Mouse (Mus musculus) NIH3T3 (cell line): ENCODE results near the gene Amt.
A peak's percentile ranks its signal among the peaks of the same experiment; 100 is the strongest.
"Not testable (repeated sequence)": the region's sequence is repeated elsewhere in the genome, so short reads cannot be mapped to it uniquely, and the experiment has no call there.

Experiments
- DNase-seq: peaks from one replicate; pipeline ENCODE4 v3.0.0-alpha.2; 2012; ENCODE audit warnings: low read depth

The Amt gene

DNA sequence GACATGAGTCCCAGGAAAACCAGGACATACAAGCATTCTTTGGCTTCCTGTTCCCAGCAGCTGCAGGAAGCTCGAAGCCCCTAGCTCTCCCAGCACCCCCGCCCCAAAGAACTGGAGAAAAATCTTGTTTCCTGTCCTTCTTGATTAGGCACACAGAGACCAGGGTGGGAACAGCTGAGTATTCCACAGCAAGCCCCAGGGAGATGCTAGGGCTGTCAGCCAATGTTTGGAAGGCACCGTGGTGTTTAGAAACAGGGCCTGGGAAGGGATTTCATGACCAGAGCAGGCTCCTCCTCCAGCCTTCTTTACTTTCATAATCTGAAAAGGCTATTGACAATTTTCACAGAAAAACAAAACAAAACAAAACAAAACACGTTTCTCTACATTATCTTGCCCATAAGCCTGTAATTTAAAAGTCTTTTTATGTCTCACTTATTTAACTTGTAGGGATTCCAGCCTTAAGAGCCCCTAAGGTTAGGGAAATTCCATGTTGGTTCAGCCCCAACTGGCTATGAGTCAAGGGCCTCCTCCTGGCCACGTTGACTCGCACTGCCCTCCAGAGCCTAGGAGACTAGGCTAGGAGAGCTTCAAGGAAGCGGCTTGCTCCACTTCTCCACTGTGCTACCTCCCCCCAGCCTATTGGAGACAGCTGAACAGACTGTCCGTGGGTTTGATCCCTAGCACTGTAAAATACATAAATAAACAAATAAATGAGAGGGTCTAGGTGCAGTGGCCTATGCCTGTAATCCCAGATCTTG lies 16.4 kb upstream of the Amt start:
- peak; percentile 90 for DNase-seq

DNA sequence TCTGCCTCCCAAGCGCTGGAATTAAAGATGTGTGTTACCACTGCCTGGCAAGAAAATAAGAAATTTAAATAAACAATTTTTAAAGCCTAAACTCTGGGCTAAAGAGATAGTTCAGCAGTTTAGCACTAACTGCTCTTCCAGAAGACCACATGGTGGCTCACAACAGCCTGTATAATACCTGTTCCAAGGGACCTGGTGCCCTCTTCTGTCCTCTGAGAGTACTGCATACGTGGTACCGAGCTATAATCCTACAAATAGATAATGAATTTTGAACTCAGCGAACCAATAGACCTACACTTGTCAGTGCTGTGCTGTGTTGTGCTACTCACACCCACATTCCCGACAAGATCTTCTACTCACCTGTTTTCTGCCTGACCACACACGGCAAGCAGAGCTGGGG lies 12.2 kb upstream of the Amt start:
- DNase-seq, result peak; percentile 89

- not testable (repeated sequence) for DNase-seq
Measured at GRCm38 (mm10) chr9:108287526-108288238, 9.0 kb upstream of the Amt start.

GRCm38 (mm10) chr9:108289347-108289746 lies 7.3 kb upstream of the Amt start:
- DNase-seq, result no peak

DNA sequence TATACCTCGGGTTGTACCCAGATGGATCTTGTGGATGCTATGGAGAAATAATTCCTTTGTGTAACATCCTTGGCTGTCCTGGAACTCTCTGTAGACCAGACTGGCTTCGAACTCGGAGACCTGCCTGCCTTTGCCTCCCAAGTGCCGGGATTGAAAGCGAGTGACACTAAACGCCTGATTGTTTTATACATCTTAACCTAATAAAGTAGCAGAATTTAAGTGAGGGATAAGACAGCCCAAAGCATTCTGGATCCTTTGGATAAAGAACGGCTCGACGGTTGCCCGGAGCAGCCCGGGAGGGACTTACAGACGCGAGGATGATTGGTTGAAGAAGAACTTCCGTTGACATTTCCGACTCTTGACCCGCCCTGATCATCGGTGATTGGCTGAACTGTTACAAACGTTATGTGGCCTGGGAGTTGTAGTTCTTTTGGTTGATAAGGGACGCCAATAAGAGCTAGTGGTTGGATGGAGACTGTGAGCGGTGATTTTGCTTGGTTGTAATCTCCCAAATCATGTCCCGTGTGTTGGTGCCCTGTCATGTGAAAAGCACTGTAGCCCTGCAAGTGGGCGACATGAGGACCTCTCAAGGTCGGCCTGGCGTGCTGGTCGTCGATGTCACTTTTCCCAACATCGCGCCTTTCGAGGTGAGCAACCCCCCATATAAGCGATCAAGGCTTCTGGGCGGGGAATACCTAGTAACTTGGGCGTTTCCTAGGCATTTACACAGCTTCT lies 6.5 kb upstream of the Amt start, which contains the start of gene Nicn1:
Gene Nicn1 (plus strand): TSS at position 414 of the 735 bp plus-strand sequence.
- peak; percentile 94 for DNase-seq

GRCm38 (mm10) chr9:108290773-108291172 lies 5.9 kb upstream of the Amt start:
- DNase-seq, result no peak

DNA sequence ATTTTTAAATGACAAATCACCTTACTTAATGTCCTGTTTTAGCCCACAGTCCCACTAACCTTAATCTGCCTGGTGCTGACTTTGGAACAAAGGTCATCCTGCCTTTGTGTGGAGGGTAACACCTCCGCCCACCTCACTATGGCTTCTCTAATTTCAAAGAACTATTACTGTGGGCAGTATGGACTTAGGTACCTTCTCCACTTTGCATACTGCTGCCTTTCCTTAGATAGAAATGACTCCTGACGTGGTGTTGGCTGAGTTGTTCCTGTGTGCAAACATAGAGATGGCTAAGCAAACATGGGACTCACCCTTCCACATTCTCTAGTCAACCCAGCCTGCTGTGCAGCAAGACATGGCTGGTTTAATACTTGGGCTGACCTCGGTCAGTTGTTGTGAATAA lies 5.2 kb downstream of the Amt start:
- no peak for DNase-seq

DNA sequence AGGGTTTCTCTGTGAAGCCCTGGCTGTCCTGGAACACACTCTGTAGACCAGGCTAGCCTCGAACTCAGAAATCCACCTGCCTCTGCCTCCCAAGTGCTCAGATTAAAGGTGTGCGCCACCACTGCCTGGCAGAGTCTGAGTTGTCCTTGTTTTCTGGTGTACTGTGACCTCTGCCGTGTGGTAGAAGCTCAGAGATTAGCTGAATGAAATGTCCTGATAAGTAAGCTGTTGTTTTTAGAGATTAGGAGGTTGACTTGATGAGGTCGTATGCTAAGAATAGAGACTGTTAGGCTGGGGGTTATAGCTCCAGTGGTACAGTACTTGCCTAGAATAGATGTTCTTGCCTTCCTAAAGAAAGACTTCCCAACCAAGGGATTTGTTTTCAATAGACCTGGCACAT lies 8.1 kb downstream of the Amt start:
- no peak for DNase-seq

DNA sequence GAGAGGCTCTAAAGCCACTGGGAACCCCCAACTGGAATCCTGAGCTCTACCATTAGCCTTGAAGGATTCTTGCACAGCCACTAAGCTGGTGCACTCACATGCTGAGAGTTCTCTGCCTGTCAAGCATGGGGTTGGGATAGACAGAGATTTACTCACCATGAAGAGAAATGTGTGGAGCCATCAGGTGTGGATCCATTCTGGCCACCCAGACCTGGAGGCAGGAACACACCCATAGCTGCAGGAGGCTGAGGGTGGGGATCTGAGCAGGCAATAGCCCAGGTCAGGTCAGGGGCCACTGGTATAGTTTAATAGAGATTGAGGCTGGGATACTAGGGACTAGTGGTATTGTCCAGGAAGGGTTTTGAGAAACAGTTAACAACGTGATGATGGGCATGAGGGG lies 8.5 kb downstream of the Amt start:
- DNase-seq, result peak; percentile 16

GRCm38 (mm10) chr9:108305629-108306520 lies 9.2 kb downstream of the Amt start, which contains the start of the genes Rhoa and Tcta:
Rhoa (plus strand) TSS chr9:108306129.
Tcta (minus strand) TSS chr9:108306160.
- DNase-seq, result peak; percentile 98

- peak; percentile 79 for DNase-seq
Measured at GRCm38 (mm10) chr9:108306571-108306980, 9.9 kb downstream of the Amt start.

GRCm38 (mm10) chr9:108307021-108307807 lies 10.6 kb downstream of the Amt start:
- DNase-seq, result peak; percentile 11

GRCm38 (mm10) chr9:108308141-108308540 lies 11.5 kb downstream of the Amt start:
- DNase-seq, result no peak

GRCm38 (mm10) chr9:108317572-108317971 lies 20.9 kb downstream of the Amt start:
- peak; percentile 20 for DNase-seq

DNA sequence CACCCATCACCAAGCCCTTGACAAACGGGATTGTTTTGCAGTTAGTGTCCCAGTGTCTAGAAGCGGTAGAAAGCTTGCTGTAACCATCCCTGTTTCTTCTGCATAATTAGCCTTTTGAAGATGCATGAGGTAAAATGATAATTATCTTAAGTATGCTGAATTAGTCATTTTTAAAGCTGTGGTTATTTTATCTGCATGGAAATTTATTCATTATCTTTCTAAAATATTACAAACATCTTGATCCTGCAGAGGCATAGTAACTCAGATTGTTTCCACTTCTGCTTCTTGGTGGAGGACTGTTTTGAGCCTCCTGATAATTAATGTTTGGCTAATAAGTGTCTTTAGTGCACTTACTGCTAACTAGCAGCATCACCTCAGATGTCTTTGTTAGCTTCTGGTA lies 21.8 kb downstream of the Amt start:
- no peak for DNase-seq

GRCm38 (mm10) chr9:108322054-108322453 lies 25.4 kb downstream of the Amt start:
- DNase-seq, result not testable (repeated sequence)

GRCm38 (mm10) chr9:108324784-108325183 lies 28.1 kb downstream of the Amt start:
- no peak for DNase-seq

DNA sequence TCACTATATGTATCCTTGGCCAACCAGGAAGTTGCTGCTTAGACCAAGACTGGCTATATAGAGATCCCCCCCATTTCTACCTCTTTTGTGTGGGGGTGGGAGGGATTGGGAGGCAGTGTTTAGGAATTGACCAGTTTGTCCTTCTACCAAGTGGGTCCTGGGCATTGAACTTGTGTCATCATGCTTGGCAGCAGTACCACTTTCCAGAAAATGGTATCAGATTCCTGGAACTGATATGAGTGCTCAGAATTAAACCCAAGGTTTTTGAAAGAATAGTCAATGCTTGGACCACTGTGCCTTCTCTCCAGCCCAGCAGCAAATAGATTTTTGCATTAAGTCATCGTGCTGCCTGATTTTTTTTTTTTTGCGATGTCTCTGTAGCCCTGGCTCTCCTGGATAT lies 29.2 kb downstream of the Amt start:
- no peak for DNase-seq

DNA sequence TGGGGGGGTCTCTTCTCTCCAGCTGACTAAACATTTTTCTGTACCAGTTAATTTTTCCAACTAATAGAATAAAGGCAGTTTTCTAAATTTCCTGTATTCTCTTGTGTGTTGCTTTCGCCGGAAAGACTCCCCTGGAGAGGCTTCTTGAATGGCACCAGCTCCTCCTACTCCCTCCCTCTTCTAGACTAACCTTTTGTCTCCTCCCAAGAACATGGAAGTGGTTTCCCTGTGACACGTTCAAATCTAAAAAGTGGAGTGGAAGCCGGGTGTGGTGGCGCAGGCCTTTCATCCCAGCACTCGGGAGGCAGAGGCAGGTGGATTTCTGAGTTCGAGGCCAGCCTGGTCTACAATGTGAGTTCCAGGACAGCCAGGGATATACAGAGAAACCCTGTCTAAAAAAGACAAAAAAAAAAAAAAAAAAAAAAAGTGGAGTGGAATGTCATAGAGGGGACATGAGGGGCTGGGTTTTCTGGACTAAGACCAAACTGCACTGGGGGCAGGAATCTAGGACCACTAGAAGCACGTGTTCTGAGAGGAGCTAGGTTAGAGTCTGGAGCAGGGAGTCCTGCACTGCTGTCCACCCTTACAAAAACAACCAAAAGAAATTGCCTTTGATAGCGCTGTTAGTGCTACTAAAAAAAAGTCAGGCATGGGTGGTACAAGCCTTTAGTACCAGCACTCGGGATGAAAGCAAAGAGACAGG lies 41.3 kb downstream of the Amt start:
- no peak for DNase-seq

GRCm38 (mm10) chr9:108338551-108338885 lies 41.9 kb downstream of the Amt start:
- DNase-seq, result no peak
